Mouse (Mus musculus): ENCODE results near the gene H2-Ob.
A peak's percentile ranks its signal among the peaks of the same experiment; 100 is the strongest.

Gene H2-Ob

GRCm38 (mm10) chr17:34286999-34287398 lies 48.3 kb downstream of the H2-Ob start:
- DNase-seq = no peak

- peak; percentile 80 to 91 for DNase-seq
Measured at GRCm38 (mm10) chr17:34287648-34288047, 48.9 kb downstream of the H2-Ob start, which contains the start of gene H2-Aa. Gene H2-Aa (minus strand): TSS chr17:34287823.

- DNase-seq = no peak
Measured at GRCm38 (mm10) chr17:34288131-34288530, 49.4 kb downstream of the H2-Ob start.

- DNase-seq = peak; percentile 76 to 85
Measured at GRCm38 (mm10) chr17:34291609-34292008, 52.9 kb downstream of the H2-Ob start.

DNA sequence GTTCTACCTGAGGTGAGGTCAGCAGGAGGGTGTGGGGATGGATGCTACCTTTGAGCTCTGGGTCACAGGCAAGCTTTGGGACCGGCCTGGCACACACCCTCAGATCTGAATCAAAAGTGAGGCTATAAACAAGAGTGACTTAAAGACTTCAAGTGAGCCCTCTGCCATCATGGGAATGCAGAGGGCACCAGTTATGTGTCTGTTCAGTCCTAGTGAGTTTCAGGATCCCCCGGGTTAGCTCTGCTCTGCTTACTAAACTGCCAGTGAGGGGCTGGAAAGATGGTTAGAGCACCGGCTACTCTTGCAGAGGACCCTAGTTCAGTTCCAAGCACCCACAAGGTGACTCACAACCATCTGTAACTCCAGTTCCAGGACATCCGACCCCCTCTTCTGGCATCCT lies 53.9 kb downstream of the H2-Ob start:
- DNase-seq = no peak

DNA sequence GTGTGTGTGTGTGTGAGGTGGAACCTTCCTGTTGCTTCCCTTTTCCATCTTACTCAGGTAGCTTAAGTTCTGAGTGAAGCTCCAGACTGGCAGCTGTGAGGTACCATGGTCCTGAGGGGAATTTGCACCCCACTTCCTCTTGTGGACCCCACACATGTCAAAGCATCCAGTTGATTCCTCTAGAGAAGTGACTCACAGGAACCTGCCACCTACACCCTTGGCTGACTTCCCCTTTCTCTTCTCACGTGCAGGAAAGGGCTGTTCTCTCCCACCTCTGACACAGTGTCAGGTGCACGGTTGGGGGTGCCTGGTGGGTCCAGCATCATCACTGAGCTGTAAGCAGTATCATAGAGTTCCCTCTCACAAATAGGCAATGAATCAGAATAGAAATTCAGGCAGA lies 54.8 kb downstream of the H2-Ob start:
- no peak for DNase-seq

DNA sequence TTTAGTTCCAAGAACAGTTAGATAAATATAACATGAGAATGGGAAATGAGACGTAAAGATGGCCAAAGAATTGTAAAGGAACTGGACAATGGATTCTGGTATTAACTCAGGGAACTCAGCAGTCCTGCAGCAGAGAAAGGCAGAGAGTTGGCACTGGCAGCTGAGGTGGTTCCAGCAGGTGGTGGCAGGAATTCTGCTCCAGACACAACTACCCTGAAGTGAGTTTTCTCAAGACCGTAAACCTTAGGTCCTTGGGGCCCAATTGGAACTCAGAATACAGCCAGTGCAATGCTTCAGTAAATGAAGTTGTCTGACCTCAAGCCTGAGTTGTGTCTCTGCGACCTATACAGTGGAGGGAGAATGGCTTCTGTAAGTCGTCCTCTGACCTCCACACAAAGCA lies 55.5 kb downstream of the H2-Ob start:
- no peak for DNase-seq

DNA sequence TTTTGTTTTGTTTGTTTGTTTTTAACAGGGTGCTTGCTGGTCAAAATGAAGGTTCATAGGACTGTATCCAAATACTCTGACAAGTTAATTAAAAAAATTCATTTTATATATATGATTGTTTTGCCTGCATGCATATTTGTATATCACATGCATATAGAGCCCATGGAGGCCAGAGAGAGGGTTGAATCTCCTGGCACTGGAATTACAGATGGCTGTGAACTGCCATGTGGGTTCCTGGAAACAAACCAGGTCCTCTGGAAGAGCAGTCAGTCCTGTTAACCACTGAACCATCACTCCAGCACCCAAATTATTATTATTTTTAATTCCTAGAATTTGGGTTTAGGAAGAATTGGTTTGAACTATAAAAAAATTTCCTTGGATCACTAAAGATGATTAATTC lies 56.6 kb downstream of the H2-Ob start:
- DNase-seq = no peak

GRCm38 (mm10) chr17:34295891-34296794 lies 57.4 kb downstream of the H2-Ob start:
- peak in 1 of 2 experiments; percentile 65 for DNase-seq

DNA sequence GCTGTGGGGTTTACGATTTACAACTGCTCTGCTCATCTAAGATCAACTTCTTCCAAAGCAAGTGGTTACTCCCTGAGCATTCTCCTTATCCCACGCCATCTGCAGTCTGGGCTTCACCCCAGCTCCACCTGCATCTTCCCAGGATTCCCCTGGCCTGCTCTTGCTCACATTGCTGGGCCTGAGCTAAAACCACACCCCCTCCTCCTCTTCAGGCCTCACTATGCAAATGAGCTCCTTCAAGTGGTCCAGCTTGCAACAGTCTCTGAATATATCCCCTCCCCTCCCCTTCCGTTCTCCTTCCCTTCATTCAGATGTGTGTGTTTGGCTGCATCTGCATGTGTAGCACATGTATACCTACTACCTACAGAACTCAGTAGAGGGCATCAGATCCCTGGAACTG lies 60.7 kb downstream of the H2-Ob start:
- DNase-seq = no peak

DNA sequence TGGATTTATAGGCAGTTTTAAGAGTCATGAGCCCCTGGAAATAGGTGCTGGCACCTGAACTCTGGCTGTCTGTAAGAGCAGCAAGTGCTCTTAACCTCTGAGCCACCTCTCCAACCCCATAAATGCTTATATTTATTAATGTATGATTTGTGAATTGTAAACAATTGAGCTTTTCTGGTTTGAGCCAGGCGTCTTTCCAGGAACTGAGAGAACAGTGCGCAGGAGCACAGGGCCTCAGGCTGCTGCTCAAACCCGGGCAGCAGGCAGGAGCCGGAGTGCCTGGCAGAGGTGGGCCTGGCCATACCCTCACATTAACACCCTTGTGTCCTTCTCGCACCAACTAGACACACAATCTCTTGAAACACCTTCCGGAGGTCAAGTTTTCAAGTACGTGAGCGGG lies 61.4 kb downstream of the H2-Ob start:
- DNase-seq = no peak

GRCm38 (mm10) chr17:34300691-34301566 lies 62.2 kb downstream of the H2-Ob start:
- DNase-seq = peak in 1 of 2 experiments; percentile 38

DNA sequence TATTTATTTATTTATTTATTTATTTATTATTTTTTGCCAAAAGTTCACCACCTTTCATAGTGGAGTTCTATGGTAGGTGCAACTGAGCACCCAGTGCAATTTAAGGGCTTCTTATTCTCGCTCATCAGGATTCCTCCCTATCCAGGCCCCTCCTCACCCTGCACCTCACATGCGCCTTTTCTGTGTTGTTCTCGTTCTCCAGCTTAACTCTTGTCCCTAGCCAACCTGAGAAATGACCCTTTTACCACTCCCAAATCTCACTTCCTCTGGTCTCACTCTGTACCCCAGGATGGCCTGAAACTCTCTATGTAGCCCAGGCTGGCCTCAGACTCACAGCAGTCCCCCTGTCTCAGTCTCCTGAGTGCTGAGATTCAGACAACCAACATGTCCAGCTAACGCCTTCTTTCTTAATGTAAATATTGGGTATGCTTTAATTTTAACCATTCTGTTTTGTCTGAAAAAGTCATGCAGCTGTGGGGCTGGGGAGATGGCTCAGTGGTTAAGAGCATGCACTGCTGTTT lies 63.0 kb downstream of the H2-Ob start:
- DNase-seq = no peak

- no peak for DNase-seq
Measured at GRCm38 (mm10) chr17:34303789-34304188, 65.1 kb downstream of the H2-Ob start.
